Mouse (Mus musculus): Measurements from ENCODE around the gene Igfbp2. TPM values are rescaled to one million over a fixed set of nuclear protein-coding genes. Genes with fewer than 3 reads are reported as not detected.

Gene Igfbp2
- polyA plus RNA-seq, 1 experiment, result 308 TPM

GRCm38 (mm10) chr1:72844675-72845074, 20.4 kb downstream of the Igfbp2 start:
- Histone ChIP-seq H3K4me1 (ENCODE audit: control insufficient read depth, insufficient read depth, low read length) (no peaks in the 10 kb centered on the region), H3K4me3 (replicated peaks; ENCODE audit: extremely low read depth, low read depth, low read length) (no peak overlapping the region)
- TF ChIP-seq POLR2A (IDR thresholded peaks at IDR 0.05; ENCODE audit: borderline replicate concordance, extremely low read depth, low read depth, low read length) (no peak), CTCF (IDR thresholded peaks at IDR 0.05; ENCODE audit: insufficient read depth, low read length) (no peak)
- no peak for DNase-seq
- 92% methylated on average over 6 of the region's 6 CpGs for WGBS

GRCm38 (mm10) chr1:72847849-72848380, 23.6 kb downstream of the Igfbp2 start:
- 84% methylated on average over 4 of the region's 4 CpGs for WGBS
- TF ChIP-seq CTCF (IDR thresholded peaks at IDR 0.05; ENCODE audit: insufficient read depth, low read length), result no peak
- TF ChIP-seq POLR2A (IDR thresholded peaks at IDR 0.05; ENCODE audit: borderline replicate concordance, extremely low read depth, low read depth, low read length), result no peak
- H3K4me1 ChIP-seq (ENCODE audit: control insufficient read depth, insufficient read depth, low read length), result no peaks in the 10 kb centered on the region
- H3K4me3 ChIP-seq (replicated peaks; ENCODE audit: extremely low read depth, low read depth, low read length), result no peak overlapping the region
- no peak for DNase-seq

- no peak for DNase-seq
- no peak for TF ChIP-seq POLR2A (IDR thresholded peaks at IDR 0.05; ENCODE audit: borderline replicate concordance, extremely low read depth, low read depth, low read length)
- no peak for TF ChIP-seq CTCF (IDR thresholded peaks at IDR 0.05; ENCODE audit: insufficient read depth, low read length)
- no peaks in the 10 kb centered on the region for H3K4me1 ChIP-seq (ENCODE audit: control insufficient read depth, insufficient read depth, low read length)
- no peak overlapping the region for H3K4me3 ChIP-seq (replicated peaks; ENCODE audit: extremely low read depth, low read depth, low read length)
- WGBS, result 86% methylated on average over 8 of the region's 8 CpGs
Measured at GRCm38 (mm10) chr1:72849037-72849436, 24.7 kb downstream of the Igfbp2 start.

- WGBS, result 83% methylated on average over 1 of the region's 1 CpGs
- no peak for DNase-seq
- no peak for TF ChIP-seq POLR2A (IDR thresholded peaks at IDR 0.05; ENCODE audit: borderline replicate concordance, extremely low read depth, low read depth, low read length)
- no peak for TF ChIP-seq CTCF (IDR thresholded peaks at IDR 0.05; ENCODE audit: insufficient read depth, low read length)
- Histone ChIP-seq H3K4me1 (ENCODE audit: control insufficient read depth, insufficient read depth, low read length) (no peaks in the 10 kb centered on the region), H3K4me3 (replicated peaks; ENCODE audit: extremely low read depth, low read depth, low read length) (no peak overlapping the region)
Measured at GRCm38 (mm10) chr1:72853759-72854158, 29.5 kb downstream of the Igfbp2 start.

GRCm38 (mm10) chr1:72854337-72855237, 30.3 kb downstream of the Igfbp2 start:
- no peak overlapping the region for H3K4me3 ChIP-seq (replicated peaks; ENCODE audit: extremely low read depth, low read depth, low read length)
- no peaks in the 10 kb centered on the region for H3K4me1 ChIP-seq (ENCODE audit: control insufficient read depth, insufficient read depth, low read length)
- 48% methylated on average over 10 of the region's 10 CpGs for WGBS
- DNase-seq, result no peak
- TF ChIP-seq CTCF (IDR thresholded peaks at IDR 0.05; ENCODE audit: insufficient read depth, low read length), result peak; percentile 92
- TF ChIP-seq POLR2A (IDR thresholded peaks at IDR 0.05; ENCODE audit: borderline replicate concordance, extremely low read depth, low read depth, low read length), result no peak

- 79% methylated on average over 10 of the region's 10 CpGs for WGBS
- TF ChIP-seq POLR2A (IDR thresholded peaks at IDR 0.05; ENCODE audit: borderline replicate concordance, extremely low read depth, low read depth, low read length) (no peak), CTCF (IDR thresholded peaks at IDR 0.05; ENCODE audit: insufficient read depth, low read length) (no peak)
- Histone ChIP-seq H3K4me3 (replicated peaks; ENCODE audit: extremely low read depth, low read depth, low read length) (no peak overlapping the region), H3K4me1 (ENCODE audit: control insufficient read depth, insufficient read depth, low read length) (no peaks in the 10 kb centered on the region)
- no peak for DNase-seq
Measured at GRCm38 (mm10) chr1:72855729-72856128, 31.4 kb downstream of the Igfbp2 start.

- H3K4me1 ChIP-seq (ENCODE audit: control insufficient read depth, insufficient read depth, low read length), result no peaks in the 10 kb centered on the region
- 68% methylated on average over 19 of the region's 19 CpGs for WGBS
- TF ChIP-seq POLR2A (IDR thresholded peaks at IDR 0.05; ENCODE audit: borderline replicate concordance, extremely low read depth, low read depth, low read length) (no peak), CTCF (IDR thresholded peaks at IDR 0.05; ENCODE audit: insufficient read depth, low read length) (no peak)
- no peak for DNase-seq
- H3K4me3 ChIP-seq (replicated peaks; ENCODE audit: extremely low read depth, low read depth, low read length), result no peak overlapping the region
Measured at GRCm38 (mm10) chr1:72856209-72856909, 32.1 kb downstream of the Igfbp2 start.

GRCm38 (mm10) chr1:72857142-72857541, 32.8 kb downstream of the Igfbp2 start:
- TF ChIP-seq CTCF (IDR thresholded peaks at IDR 0.05; ENCODE audit: insufficient read depth, low read length) (no peak), POLR2A (IDR thresholded peaks at IDR 0.05; ENCODE audit: borderline replicate concordance, extremely low read depth, low read depth, low read length) (no peak)
- 68% methylated on average over 7 of the region's 7 CpGs for WGBS
- DNase-seq, result no peak
- no peaks in the 10 kb centered on the region for H3K4me1 ChIP-seq (ENCODE audit: control insufficient read depth, insufficient read depth, low read length)
- H3K4me3 ChIP-seq (replicated peaks; ENCODE audit: extremely low read depth, low read depth, low read length), result no peak overlapping the region

GRCm38 (mm10) chr1:72857631-72858030, 33.3 kb downstream of the Igfbp2 start:
- no peak for DNase-seq
- TF ChIP-seq POLR2A (IDR thresholded peaks at IDR 0.05; ENCODE audit: borderline replicate concordance, extremely low read depth, low read depth, low read length) (no peak), CTCF (IDR thresholded peaks at IDR 0.05; ENCODE audit: insufficient read depth, low read length) (no peak)
- H3K4me3 ChIP-seq (replicated peaks; ENCODE audit: extremely low read depth, low read depth, low read length), result no peak overlapping the region
- no peaks in the 10 kb centered on the region for H3K4me1 ChIP-seq (ENCODE audit: control insufficient read depth, insufficient read depth, low read length)
- 68% methylated on average over 5 of the region's 5 CpGs for WGBS

All from lung, adult 2 months (tissue).